Mouse (Mus musculus): ENCODE measurements around the gene Rtn4.

DNA sequence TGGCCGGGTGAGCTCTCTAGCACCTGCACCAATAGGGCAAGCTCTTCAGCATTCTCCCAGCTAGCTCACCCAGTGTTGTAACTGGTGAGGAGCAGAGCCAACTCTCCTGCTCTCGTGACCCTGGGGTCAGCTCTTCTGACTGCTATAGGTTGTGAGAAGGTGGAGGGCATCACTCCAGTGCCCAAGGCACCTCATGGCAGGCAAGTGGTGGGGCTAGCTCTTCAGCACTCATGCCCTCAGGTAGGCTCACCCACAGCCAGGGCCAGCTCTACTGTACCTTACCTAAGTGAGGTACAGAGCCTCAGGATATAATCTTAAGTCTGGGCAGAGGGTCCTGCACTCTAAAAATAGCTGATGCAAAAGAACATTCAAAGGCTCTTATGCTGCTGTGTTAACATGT is 47.0 kb downstream of the Rtn4 start:
- TF ChIP-seq CTCF (conservative IDR thresholded peaks at IDR 0.05 in 1 of 2, IDR thresholded peaks at IDR 0.05 in 1 of 2; ENCODE audit: low read depth in 2 of 2, low read length in 2 of 2) (no peak), NRF1 (IDR thresholded peaks at IDR 0.05; ENCODE audit: low read depth, low read length) (no peak)
